Mouse (Mus musculus) MEL (cell line): ENCODE data around the gene Slc9a3r2. TPM values are rescaled to one million over a fixed set of nuclear protein-coding genes. Genes with fewer than 3 reads are reported as not detected.
A peak's percentile ranks its signal among the peaks of the same experiment; 100 is the strongest.

Experiments
- DNase-seq: peaks from one replicate; pipeline ENCODE4 v3.0.0; 2011; ENCODE audit warnings: low read depth, low spot score
- H3K27ac ChIP-seq: 2 replicates; pipeline ENCODE4 v1.5.1; 2012; ENCODE audit warnings: low read depth, mild to moderate bottlenecking, control low read depth, low read length, moderate library complexity; ENCODE audit not compliant: control insufficient read depth
- H3K27me3 ChIP-seq, 2 experiments: fragments of 150-350 bp in 1 of 2; sonication (generic) in 1 of 2; 2 replicates each; pipeline ENCODE4 v1.6.1; 2012; ENCODE audit warnings: low read length in 2 of 2, mild to moderate bottlenecking in 2 of 2, improper control_type of control experiment in 1 of 2, moderate library complexity in 1 of 2; ENCODE audit not compliant: insufficient read depth in 2 of 2, control insufficient read depth in 1 of 2
- H3K36me3 ChIP-seq, 2 experiments: 2 replicates each; pipeline ENCODE4 v1.6.1; 2012 to 2014; ENCODE audit warnings: low read length in 2 of 2, improper control_type of control experiment in 1 of 2, inconsistent platforms in 1 of 2, mild to moderate bottlenecking in 1 of 2; ENCODE audit not compliant: insufficient read depth in 2 of 2, control insufficient read depth in 1 of 2
- H3K4me1 ChIP-seq, 2 experiments: fragments of 150-350 bp in 1 of 2; sonication (generic) in 1 of 2; 2 replicates each; pipeline ENCODE4 v1.6.1; 2012; ENCODE audit warnings: low read length in 2 of 2, improper control_type of control experiment in 1 of 2, mild to moderate bottlenecking in 1 of 2; ENCODE audit not compliant: insufficient read depth in 2 of 2, control insufficient read depth in 1 of 2
- H3K4me3 ChIP-seq, 2 experiments: fragments of 150-350 bp in 1 of 2; sonication (generic) in 1 of 2; 2 replicates each; pipeline ENCODE4 v1.5.1; 2012; ENCODE audit warnings: low read depth in 2 of 2, low read length in 2 of 2, mild to moderate bottlenecking in 2 of 2, moderate library complexity in 2 of 2, control low read depth in 1 of 2, improper control_type of control experiment in 1 of 2; ENCODE audit not compliant: control insufficient read depth in 1 of 2, insufficient read depth in 1 of 2
- H3K79me2 ChIP-seq: 2 replicates; pipeline ENCODE4 v1.6.1; 2012; ENCODE audit warnings: mild to moderate bottlenecking, low read length, moderate library complexity; ENCODE audit not compliant: control insufficient read depth, poor library complexity, insufficient read depth
- H3K9ac ChIP-seq: 2 replicates; pipeline ENCODE4 v1.6.1; 2012; ENCODE audit warnings: low read depth, mild to moderate bottlenecking, control low read depth, low read length, moderate library complexity; ENCODE audit not compliant: control insufficient read depth, poor library complexity, severe bottlenecking
- H3K9me3 ChIP-seq: fragments of 150-350 bp; sonication (generic); replicated peaks from 2 replicates; pipeline ENCODE4 v1.6.1; 2012; ENCODE audit warnings: mild to moderate bottlenecking, low read length, improper control_type of control experiment, moderate library complexity; ENCODE audit not compliant: insufficient read depth
- CHD2 ChIP-seq: IDR thresholded peaks from 2 replicates; pipeline ENCODE4 v1.6.1; 2011; ENCODE audit warnings: low read length, improper control_type of control experiment
- EP300 ChIP-seq, 2 experiments: IDR thresholded peaks; 2 replicates each; pipeline ENCODE4 v1.6.1; 2011; ENCODE audit warnings: improper control_type of control experiment in 2 of 2, low read length in 2 of 2, low read depth in 1 of 2, mild to moderate bottlenecking in 1 of 2
- GABPA ChIP-seq: IDR thresholded peaks from 2 replicates; pipeline ENCODE4 v1.6.1; 2012; ENCODE audit warnings: low read depth, mild to moderate bottlenecking, inconsistent platforms, low read length, improper control_type of control experiment, moderate library complexity
- HCFC1 ChIP-seq: IDR thresholded peaks from 2 replicates; pipeline ENCODE4 v1.6.1; 2012; ENCODE audit warnings: low read depth, mild to moderate bottlenecking, inconsistent platforms, low read length, improper control_type of control experiment, moderate library complexity
- JUND ChIP-seq: IDR thresholded peaks from 2 replicates; pipeline ENCODE4 v1.6.1; 2011; ENCODE audit warnings: low read depth, mild to moderate bottlenecking, improper control_type of control experiment, low read length
- MEF2A ChIP-seq: IDR thresholded peaks from 2 replicates; pipeline ENCODE4 v1.6.1; 2014; ENCODE audit warnings: low read depth, mild to moderate bottlenecking, inconsistent platforms, low read length, improper control_type of control experiment; ENCODE audit not compliant: poor library complexity, insufficient replicate concordance, severe bottlenecking; ENCODE audit errors: extremely low read depth
- MXI1 ChIP-seq: IDR thresholded peaks from 2 replicates; pipeline ENCODE4 v1.6.1; 2011; ENCODE audit warnings: mild to moderate bottlenecking, low read depth, low read length, improper control_type of control experiment
- MYB ChIP-seq: IDR thresholded peaks from 2 replicates; pipeline ENCODE4 v1.6.1; 2011; ENCODE audit warnings: mild to moderate bottlenecking, low read depth, low read length, improper control_type of control experiment
- NRF1 ChIP-seq: IDR thresholded peaks from 2 replicates; pipeline ENCODE4 v1.6.1; 2014; ENCODE audit warnings: low read depth, mild to moderate bottlenecking, inconsistent platforms, low read length, improper control_type of control experiment, moderate library complexity; ENCODE audit not compliant: poor library complexity, insufficient read depth, severe bottlenecking
- POLR2AphosphoS5 ChIP-seq: IDR thresholded peaks from 2 replicates; pipeline ENCODE4 v1.6.1; 2012; ENCODE audit warnings: low read depth, borderline replicate concordance, mild to moderate bottlenecking, inconsistent platforms, low read length, moderate library complexity, mixed read lengths
- SIN3A ChIP-seq: IDR thresholded peaks from 2 replicates; pipeline ENCODE4 v1.6.1; 2012; ENCODE audit warnings: low read length, improper control_type of control experiment, inconsistent platforms
- SMC3 ChIP-seq: IDR thresholded peaks from 2 replicates; pipeline ENCODE4 v1.6.1; 2011; ENCODE audit warnings: low read depth, low read length, improper control_type of control experiment
- TCF12 ChIP-seq: IDR thresholded peaks from 2 replicates; pipeline ENCODE4 v1.6.1; 2014; ENCODE audit warnings: low read depth, mild to moderate bottlenecking, inconsistent platforms, low read length, improper control_type of control experiment, moderate library complexity
- UBTF ChIP-seq: IDR thresholded peaks from 2 replicates; pipeline ENCODE4 v1.6.1; 2012; ENCODE audit warnings: low read depth, mild to moderate bottlenecking, inconsistent platforms, low read length, improper control_type of control experiment, moderate library complexity, borderline replicate concordance; ENCODE audit not compliant: insufficient read depth
- USF1 ChIP-seq: IDR thresholded peaks from 2 replicates; pipeline ENCODE4 v1.6.1; 2014; ENCODE audit warnings: low read depth, mild to moderate bottlenecking, inconsistent platforms, low read length, improper control_type of control experiment, moderate library complexity
- ZMIZ1 ChIP-seq: IDR thresholded peaks from 2 replicates; pipeline ENCODE4 v1.6.1; 2012; ENCODE audit warnings: low read depth, mild to moderate bottlenecking, inconsistent platforms, low read length, improper control_type of control experiment, moderate library complexity
- polyA plus RNA-seq, 2 experiments: library from polyadenylated mRNA; stranded (reverse) in 1 of 2; unstranded in 1 of 2; fragments of >175 nt in 1 of 2; fragments of >200 nt in 1 of 2; gene quantifications; 2 replicates each; pipeline versions ENCODE4 v1.2.1 to v1.2.4; 2012; ENCODE audit warnings: low replicate concordance in 2 of 2, low read depth in 1 of 2; ENCODE audit not compliant: insufficient read length in 2 of 2, insufficient read depth in 1 of 2, missing spikeins in 1 of 2
- total RNA-seq: library from RNA; depleted of rRNA; stranded (reverse); fragments of 300-350 nt; gene quantifications from 2 replicates; pipeline ENCODE4 v1.2.3, GENCODE M21; 2012

Gene Slc9a3r2
- total and polyA plus RNA-seq, 3 experiments = 0.96 to 3.5 TPM; not detected in 1

DNA sequence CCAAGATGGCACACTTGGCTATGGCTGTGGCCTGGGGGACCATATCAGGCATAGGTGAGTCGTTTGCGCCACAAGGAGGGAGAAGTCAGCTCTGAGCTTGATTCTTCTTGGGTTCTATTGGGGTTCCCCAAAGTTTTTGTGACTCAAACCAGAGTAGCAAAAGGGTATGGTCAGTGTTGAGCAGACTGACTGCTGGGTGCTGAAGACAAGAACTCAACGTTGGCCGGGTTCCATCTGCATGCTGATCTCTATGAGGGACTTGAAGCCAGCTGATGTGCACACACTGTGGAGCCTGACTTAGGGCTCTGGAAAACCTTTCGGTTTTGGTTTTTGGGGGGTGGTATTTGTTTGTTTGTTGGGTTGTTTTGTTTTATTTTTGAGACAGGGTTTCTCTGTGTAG lies 14.4 kb downstream of the Slc9a3r2 start:
- H3K36me3 ChIP-seq = peaks cover 0 to 5% of the 10 kb centered on the region in 2 experiments; a peak in 2 of 4 replicates
- no peak overlapping the region for H3K27ac ChIP-seq
- H3K9me3 ChIP-seq = no peaks in the 10 kb centered on the region

DNA sequence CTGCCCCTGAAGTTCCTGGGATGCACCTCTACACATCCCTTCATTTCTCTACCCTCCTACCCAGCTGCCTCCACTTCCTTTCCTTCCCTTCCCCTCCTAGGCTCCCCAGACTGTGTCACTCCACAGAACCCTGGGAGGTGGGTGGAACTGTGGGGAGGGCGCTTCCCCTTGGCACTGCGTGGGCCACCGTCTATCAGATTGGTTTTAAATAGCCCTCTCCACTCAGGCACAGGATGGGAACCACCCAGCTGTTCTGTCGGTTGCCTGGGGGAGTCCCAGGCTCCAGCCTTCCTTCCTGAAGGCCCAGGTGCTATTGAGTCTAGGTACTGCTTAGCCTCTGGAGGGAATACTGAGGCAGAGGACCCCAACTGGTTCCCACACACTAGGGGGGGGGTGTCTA lies 15.1 kb downstream of the Slc9a3r2 start:
- DNase-seq = no peak
- Histone ChIP-seq H3K4me3 (no peak overlapping the region), H3K79me2 (peaks cover 8% of the 10 kb centered on the region), H3K27me3 (no peaks in the 10 kb centered on the region), H3K36me3 (peaks cover 0 to 5% of the 10 kb centered on the region in 2 experiments; a peak in 2 of 4 replicates), H3K4me1 (peaks cover 9 to 11% of the 10 kb centered on the region in 2 experiments), H3K9me3 (no peaks in the 10 kb centered on the region), H3K27ac (no peak overlapping the region), H3K9ac (no peak overlapping the region)
- TF ChIP-seq MEF2A = 0 out of 2 replicates have a peak, but pooled peaks have one; percentile 15
- TF ChIP-seq UBTF = no peak
- TF ChIP-seq HCFC1 = no peak
- no peak for TF ChIP-seq JUND
- TF ChIP-seq ZMIZ1 = no peak

More for the DNA sequence above, 14.4 kb downstream of the Slc9a3r2 start:
- no peak for DNase-seq
- H3K79me2 ChIP-seq = peaks cover 8% of the 10 kb centered on the region
- H3K4me3 ChIP-seq = no peak overlapping the region
- peaks cover 9 to 11% of the 10 kb centered on the region in 2 experiments for H3K4me1 ChIP-seq
- no peaks in the 10 kb centered on the region for H3K27me3 ChIP-seq
- no peak overlapping the region for H3K9ac ChIP-seq
- TF ChIP-seq MYB (no peak), TCF12 (no peak), UBTF (no peak), USF1 (no peak), POLR2AphosphoS5 (no peak), SIN3A (no peak), CHD2 (no peak), HCFC1 (no peak), EP300 (IDR thresholded peaks at IDR 0.05; ENCODE audit: low read depth in 1 of 2, low read length in 2 of 2) (no peak), NRF1 (no peak), SMC3 (no peak), GABPA (no peak), MXI1 (no peak)
